Mouse (Mus musculus) intestine, embryonic 16.5 days (tissue): ENCODE measurements around the gene Gpr132. TPM values are rescaled to one million over a fixed set of nuclear protein-coding genes. Genes with fewer than 3 reads are reported as not detected.

Experiments used
- ATAC-seq: fragments of 200-750 bp; cut with Nextera tagmentation; 2 replicates; pipeline ENCODE4 v1.8.0; 2017; ENCODE audit warnings: moderate TSS enrichment, moderate library complexity
- H3K27ac ChIP-seq: fragments of 300-500 bp; sonication (generic); 2 replicates; pipeline ENCODE4 v1.5.1; 2014; ENCODE audit warnings: mild to moderate bottlenecking, low read length
- H3K27me3 ChIP-seq: fragments of 300-500 bp; sonication (generic); replicated peaks from 2 replicates; pipeline ENCODE4 v1.6.1; 2014; ENCODE audit warnings: low read length, control low read depth, mixed read lengths; ENCODE audit not compliant: control insufficient read depth, insufficient read depth
- H3K36me3 ChIP-seq: fragments of 300-500 bp; sonication (generic); 2 replicates; pipeline ENCODE4 v1.6.1; 2014; ENCODE audit warnings: low read length, control low read depth; ENCODE audit not compliant: control insufficient read depth, insufficient read depth
- H3K4me1 ChIP-seq: fragments of 300-500 bp; sonication (generic); 2 replicates; pipeline ENCODE4 v1.6.1; 2014; ENCODE audit warnings: low read length, control low read depth, mixed read lengths; ENCODE audit not compliant: control insufficient read depth, insufficient read depth
- H3K4me2 ChIP-seq: fragments of 300-500 bp; sonication (generic); 2 replicates; pipeline ENCODE4 v1.6.1; 2014; ENCODE audit warnings: low read depth, low read length, control low read depth
- H3K4me3 ChIP-seq: fragments of 300-500 bp; sonication (generic); 2 replicates; pipeline ENCODE4 v1.5.1; 2014; ENCODE audit warnings: mild to moderate bottlenecking, low read length
- H3K9ac ChIP-seq: fragments of 300-500 bp; sonication (generic); 2 replicates; pipeline ENCODE4 v1.6.1; 2014; ENCODE audit warnings: low read depth, low read length
- H3K9me3 ChIP-seq: fragments of 300-500 bp; sonication (generic); 2 replicates; pipeline ENCODE4 v1.6.1; 2016; ENCODE audit warnings: low read length, control low read depth; ENCODE audit not compliant: control insufficient read depth
- WGBS: fragments of 180-500 bp; shearing (Covaris S2); extraction: QIAGEN DNeasy Blood & Tissue Kit; methylation state at CpG from one replicate; pipeline ENCODE4 v1.1.7; 2014; 5-methylcytosine and 5-hydroxymethylcytosine counted together
- polyA plus RNA-seq: library from polyadenylated mRNA; unstranded; fragments of >200 nt; fragmentation: Nextera tagmentation; extraction: Ambion mirVana; gene quantifications from 2 replicates; pipeline ENCODE4 v1.2.1, GENCODE M21; 2015

Gene Gpr132
- polyA plus RNA-seq, 1 experiment from 2014 or later = 0.40 TPM

- H3K4me2 ChIP-seq = no peak overlapping the region
- WGBS = 95% methylated on average over 5 of the region's 5 CpGs
- peaks cover 14% of the 10 kb centered on the region for H3K4me1 ChIP-seq
- no peak overlapping the region for H3K4me3 ChIP-seq
- no peak for ATAC-seq
- no peak overlapping the region for H3K27ac ChIP-seq
- no peaks in the 10 kb centered on the region for H3K36me3 ChIP-seq
- H3K9ac ChIP-seq = no peak overlapping the region
- no peaks in the 10 kb centered on the region for H3K9me3 ChIP-seq
- H3K27me3 ChIP-seq = no peaks in the 10 kb centered on the region
These were observed 35.6 kb downstream of the Gpr132 start for GRCm38 (mm10) chr12:112832411-112832810.

GRCm38 (mm10) chr12:112830570-112830969, 37.5 kb downstream of the Gpr132 start:
- no peak for ATAC-seq
- no peaks in the 10 kb centered on the region for H3K36me3 ChIP-seq
- H3K27ac ChIP-seq = no peak overlapping the region
- H3K4me3 ChIP-seq = peak overlapping the region; percentile 68
- H3K27me3 ChIP-seq = no peaks in the 10 kb centered on the region
- H3K9ac ChIP-seq = peak overlapping the region; percentile 77
- H3K9me3 ChIP-seq = no peaks in the 10 kb centered on the region
- H3K4me1 ChIP-seq = peaks cover 27% of the 10 kb centered on the region
- 93% methylated on average over 3 of the region's 3 CpGs for WGBS
- peak overlapping the region; percentile 73 for H3K4me2 ChIP-seq

GRCm38 (mm10) chr12:112830141-112830540, 37.9 kb downstream of the Gpr132 start:
- H3K4me3 ChIP-seq = peak overlapping the region; percentile 68
- peak overlapping the region; percentile 77 for H3K9ac ChIP-seq
- ATAC-seq = no peak; the same call in none of the 2 replicates
- H3K4me1 ChIP-seq = peaks cover 29% of the 10 kb centered on the region
- peak overlapping the region; percentile 68 for H3K27ac ChIP-seq
- 23% methylated on average over 2 of the region's 2 CpGs for WGBS
- H3K9me3 ChIP-seq = no peaks in the 10 kb centered on the region
- H3K27me3 ChIP-seq = no peaks in the 10 kb centered on the region
- no peaks in the 10 kb centered on the region for H3K36me3 ChIP-seq
- H3K4me2 ChIP-seq = peak overlapping the region; percentile 73

GRCm38 (mm10) chr12:112829244-112829864, 38.7 kb downstream of the Gpr132 start, which contains the start of gene Cdca4:
TSS of gene Cdca4 (minus strand) at chr12:112829423.
- peaks cover 30% of the 10 kb centered on the region for H3K4me1 ChIP-seq
- H3K27ac ChIP-seq = peak within 1 kb of the TSS; percentile 92
- peak within 1 kb of the TSS; percentile 85 for H3K4me3 ChIP-seq
- no peaks in the 10 kb centered on the region for H3K27me3 ChIP-seq
- peak; percentile 97 for ATAC-seq
- no peaks in the 10 kb centered on the region for H3K9me3 ChIP-seq
- WGBS = under 1% methylated on average over 69 of the region's 72 CpGs
- peak within 1 kb of the TSS; percentile 97 for H3K9ac ChIP-seq
- H3K36me3 ChIP-seq = no peaks in the 10 kb centered on the region
- peak within 1 kb of the TSS; percentile 73 for H3K4me2 ChIP-seq

- peak overlapping the region; percentile 85 for H3K4me3 ChIP-seq
- H3K27ac ChIP-seq = peak overlapping the region; percentile 92
- H3K36me3 ChIP-seq = no peaks in the 10 kb centered on the region
- H3K9ac ChIP-seq = peak overlapping the region; percentile 97
- H3K4me1 ChIP-seq = peaks cover 31% of the 10 kb centered on the region
- H3K27me3 ChIP-seq = no peaks in the 10 kb centered on the region
- H3K9me3 ChIP-seq = no peaks in the 10 kb centered on the region
- H3K4me2 ChIP-seq = peak overlapping the region; percentile 60
- ATAC-seq = peak; percentile 87
- under 1% methylated on average over 47 of the region's 51 CpGs for WGBS
These were observed 39.4 kb downstream of the Gpr132 start for GRCm38 (mm10) chr12:112828501-112829243.

GRCm38 (mm10) chr12:112825901-112826300, 42.1 kb downstream of the Gpr132 start:
- WGBS = 79% methylated on average over 5 of the region's 5 CpGs
- ATAC-seq = no peak
- peaks cover 4% of the 10 kb centered on the region for H3K36me3 ChIP-seq
- no peaks in the 10 kb centered on the region for H3K9me3 ChIP-seq
- no peak overlapping the region for H3K4me2 ChIP-seq
- no peak overlapping the region for H3K27ac ChIP-seq
- H3K4me1 ChIP-seq = peaks cover 48% of the 10 kb centered on the region
- no peak overlapping the region for H3K4me3 ChIP-seq
- no peaks in the 10 kb centered on the region for H3K27me3 ChIP-seq
- H3K9ac ChIP-seq = no peak overlapping the region

GRCm38 (mm10) chr12:112823221-112823620, 44.8 kb downstream of the Gpr132 start:
- H3K36me3 ChIP-seq = peaks cover 10% of the 10 kb centered on the region
- ATAC-seq = no peak
- H3K9me3 ChIP-seq = no peaks in the 10 kb centered on the region
- H3K27ac ChIP-seq = peak overlapping the region; percentile 26; the same call in 1 of the 2 replicates
- WGBS = 56% methylated on average over 4 of the region's 4 CpGs
- H3K9ac ChIP-seq = no peak overlapping the region
- no peak overlapping the region for H3K4me3 ChIP-seq
- H3K4me1 ChIP-seq = peaks cover 51% of the 10 kb centered on the region
- H3K4me2 ChIP-seq = no peak overlapping the region
- no peaks in the 10 kb centered on the region for H3K27me3 ChIP-seq

GRCm38 (mm10) chr12:112822676-112823075, 45.4 kb downstream of the Gpr132 start:
- no peak overlapping the region for H3K9ac ChIP-seq
- H3K4me3 ChIP-seq = no peak overlapping the region
- peaks cover 47% of the 10 kb centered on the region for H3K4me1 ChIP-seq
- no peaks in the 10 kb centered on the region for H3K27me3 ChIP-seq
- peaks cover 10% of the 10 kb centered on the region for H3K36me3 ChIP-seq
- WGBS = 64% methylated on average over 2 of the region's 2 CpGs
- H3K4me2 ChIP-seq = no peak overlapping the region
- ATAC-seq = no peak
- H3K9me3 ChIP-seq = no peaks in the 10 kb centered on the region
- no peak overlapping the region for H3K27ac ChIP-seq

GRCm38 (mm10) chr12:112821974-112822373, 46.1 kb downstream of the Gpr132 start:
- Histone ChIP-seq H3K4me2 (no peak overlapping the region), H3K27ac (no peak overlapping the region), H3K9ac (no peak overlapping the region), H3K27me3 (no peaks in the 10 kb centered on the region), H3K4me1 (peaks cover 43% of the 10 kb centered on the region), H3K9me3 (no peaks in the 10 kb centered on the region), H3K4me3 (no peak overlapping the region), H3K36me3 (peaks cover 10% of the 10 kb centered on the region)
- no peak for ATAC-seq
- WGBS = 73% methylated on average over 4 of the region's 4 CpGs
